Comparison of ENCODE assay signal across 13 mouse cellular contexts in genomic region chr11:119514108-119514860, GRCm38 (mm10). TPM values are rescaled to one million over a fixed set of nuclear protein-coding genes. Genes with fewer than 3 reads are reported as not detected.
DNase-seq lines count a peak whose midpoint lies in the region; ATAC-seq lines count a peak whose summit lies in the region.
"Had no signal": no experiment of that assay in that cellular context is flagged by ENCODE, and none has a peak within 500 bp of the region (broad histone marks: within the 10 kb centered on the region; RNA-seq: fewer than 3 reads in every experiment).

No protein-coding gene starts in this region.

- peak overlapping the region; percentile 67 for H3K27ac ChIP-seq in neural tube, embryonic 11.5 days (ENCODE audit: low read depth, low read length)
- H3K27ac ChIP-seq in embryonic facial prominence, embryonic 10.5 days (replicated peaks): peak overlapping the region; percentile 1; the same call in 1 of the 2 replicates
- peak overlapping the region; percentile 92 for H3K27ac ChIP-seq in hindbrain, embryonic 13.5 days
- H3K27ac ChIP-seq in neural tube, embryonic 13.5 days (replicated peaks): peak overlapping the region; percentile 91

- no peak for ATAC-seq in neural tube, embryonic 11.5 days (ENCODE audit: insufficient read depth, low FRiP score, low TSS enrichment)
- ATAC-seq in hindbrain, embryonic 13.5 days (ENCODE audit: low FRiP score): no peak
- 0 out of 2 replicates have a peak, but pooled peaks have one; percentile 25 for ATAC-seq in neural tube, embryonic 13.5 days (ENCODE audit: low read depth)
- ATAC-seq: Patski had no signal

- peak overlapping the region; percentile 39; the same call in 1 of the 2 replicates for H3K9ac ChIP-seq in neural tube, embryonic 11.5 days (ENCODE audit: low read length)
- H3K9ac ChIP-seq in hindbrain, embryonic 13.5 days: peak overlapping the region; percentile 49
- H3K9ac ChIP-seq in neural tube, embryonic 13.5 days: peak overlapping the region; percentile 31

- WGBS in neural tube, embryonic 11.5 days: 58% methylated on average over 16 of the region's 16 CpGs
- WGBS in embryonic facial prominence, embryonic 10.5 days: 56% methylated on average over 16 of the region's 16 CpGs
- 37% methylated on average over 16 of the region's 16 CpGs for WGBS in hindbrain, embryonic 13.5 days
- WGBS in neural tube, embryonic 13.5 days: 42% methylated on average over 16 of the region's 16 CpGs

- DNase-seq in neural tube, embryonic 11.5 days (ENCODE audit: low spot score): no peak
- DNase-seq in neural tube, embryonic 10.5 days (ENCODE audit: extremely low spot score, low spot score): no peak
- DNase-seq in embryonic facial prominence, embryonic 10.5 days (ENCODE audit: low spot score): no peak
- no peak for DNase-seq in frontal cortex, postnatal 14 days (ENCODE audit: low spot score in 2 of 2)
- no peak for DNase-seq in testis, postnatal 14 days (ENCODE audit: low spot score)
- DNase-seq in urinary bladder, postnatal 36 days (ENCODE audit: low spot score in 2 of 2): no peak
- DNase-seq: gastrocnemius, postnatal 25 days; kidney, postnatal 36 days; lung, adult 18-20 months; thymus, postnatal 25 days had no signal

- no peak overlapping the region for H3K4me3 ChIP-seq in neural tube, embryonic 11.5 days (ENCODE audit: low read depth, low read length)
- peak overlapping the region; percentile 47 for H3K4me3 ChIP-seq in embryonic facial prominence, embryonic 10.5 days
- no peak overlapping the region for H3K4me3 ChIP-seq in hindbrain, embryonic 13.5 days
- H3K4me3 ChIP-seq in neural tube, embryonic 13.5 days: no peak overlapping the region

- H3K36me3 ChIP-seq in neural tube, embryonic 11.5 days (ENCODE audit: control insufficient read depth, insufficient read depth, low read length): no peaks in the 10 kb centered on the region
- H3K36me3 ChIP-seq in embryonic facial prominence, embryonic 10.5 days (replicated peaks): 0 out of 2 replicates have a peak, but pooled peaks cover under 1% of the 10 kb centered on the region
- no peaks in the 10 kb centered on the region for H3K36me3 ChIP-seq in hindbrain, embryonic 13.5 days
- no peaks in the 10 kb centered on the region for H3K36me3 ChIP-seq in neural tube, embryonic 13.5 days

- no peaks in the 10 kb centered on the region for H3K9me3 ChIP-seq in neural tube, embryonic 11.5 days (ENCODE audit: control insufficient read depth, low read length)
- H3K9me3 ChIP-seq in embryonic facial prominence, embryonic 10.5 days: no peaks in the 10 kb centered on the region
- no peaks in the 10 kb centered on the region for H3K9me3 ChIP-seq in hindbrain, embryonic 13.5 days
- no peaks in the 10 kb centered on the region for H3K9me3 ChIP-seq in neural tube, embryonic 13.5 days

- H3K4me2 ChIP-seq in neural tube, embryonic 11.5 days (ENCODE audit: low read depth): peak overlapping the region; percentile 33
- H3K4me2 ChIP-seq in hindbrain, embryonic 13.5 days: peak overlapping the region; percentile 39
- H3K4me2 ChIP-seq in neural tube, embryonic 13.5 days: peak overlapping the region; percentile 44

- 0 out of 2 replicates have a peak, but pooled peaks cover 3% of the 10 kb centered on the region for H3K27me3 ChIP-seq in neural tube, embryonic 11.5 days (ENCODE audit: control insufficient read depth, insufficient read depth, low read length)
- peaks cover 59% of the 10 kb centered on the region for H3K27me3 ChIP-seq in embryonic facial prominence, embryonic 10.5 days (replicated peaks; ENCODE audit: low read depth, poor library complexity, severe bottlenecking)
- H3K27me3 ChIP-seq in hindbrain, embryonic 13.5 days: no peaks in the 10 kb centered on the region
- no peaks in the 10 kb centered on the region for H3K27me3 ChIP-seq in neural tube, embryonic 13.5 days
- H3K27me3 ChIP-seq: Patski had no signal

- peaks cover 15% of the 10 kb centered on the region; the same call in 1 of the 2 replicates for H3K4me1 ChIP-seq in neural tube, embryonic 11.5 days (ENCODE audit: control insufficient read depth, insufficient read depth, low read length)
- peaks cover 52% of the 10 kb centered on the region for H3K4me1 ChIP-seq in embryonic facial prominence, embryonic 10.5 days
- H3K4me1 ChIP-seq in hindbrain, embryonic 13.5 days (replicated peaks): peaks cover 72% of the 10 kb centered on the region
- peaks cover 76% of the 10 kb centered on the region for H3K4me1 ChIP-seq in neural tube, embryonic 13.5 days (replicated peaks)

RNA-seq across cellular contexts. Expression of gene Endov, which starts 23.1 kb away (rescaled TPM):
- polyA plus RNA-seq in neural tube, embryonic 11.5 days (2014; fragmentation: Nextera tagmentation; extraction: Ambion mirVana): 13.9 and 18.1 TPM in 2 replicates
- 21.1 and 21.2 TPM in 2 replicates for polyA plus RNA-seq in embryonic facial prominence, embryonic 10.5 days (2016; fragmentation: Nextera tagmentation; extraction: Ambion mirVana)
- 15.5 and 20.9 TPM in 2 replicates for polyA plus RNA-seq in hindbrain, embryonic 13.5 days (2015; fragmentation: Nextera tagmentation; extraction: Ambion mirVana)
- 15.6 and 17.3 TPM in 2 replicates for polyA plus RNA-seq in neural tube, embryonic 13.5 days (2015; fragmentation: Nextera tagmentation; extraction: Ambion mirVana)

RNA-seq across cellular contexts. Expression of gene Nptx1, which starts 33.3 kb away (rescaled TPM):
- polyA plus RNA-seq in neural tube, embryonic 11.5 days (2014; fragmentation: Nextera tagmentation; extraction: Ambion mirVana): 8.3 and 9.2 TPM in 2 replicates
- 1.9 and 2.6 TPM in 2 replicates for polyA plus RNA-seq in embryonic facial prominence, embryonic 10.5 days (2016; fragmentation: Nextera tagmentation; extraction: Ambion mirVana)
- polyA plus RNA-seq in hindbrain, embryonic 13.5 days (2015; fragmentation: Nextera tagmentation; extraction: Ambion mirVana): 12.6 and 15.2 TPM in 2 replicates
- polyA plus RNA-seq in neural tube, embryonic 13.5 days (2015; fragmentation: Nextera tagmentation; extraction: Ambion mirVana): 15.3 and 18.8 TPM in 2 replicates

Comparison
In these comparisons a context has a peak if more than half of its experiments do, and no peak if none do; other contexts are left out.
1. H3K27ac ChIP-seq: peak in every context shown above with its lines; median percentile 92 in hindbrain, embryonic 13.5 days; 91 in neural tube, embryonic 13.5 days; 67 in neural tube, embryonic 11.5 days; 1 in embryonic facial prominence, embryonic 10.5 days.